Mouse (Mus musculus): ENCODE measurements around the gene Gm10471. TPM values are rescaled to one million over a fixed set of nuclear protein-coding genes. Genes with fewer than 3 reads are reported as not detected.
"Not testable (repeated sequence)": the region's sequence is repeated elsewhere in the genome, so short reads cannot be mapped to it uniquely, and the experiment has no call there.

Gm10471 gene
- not detected for total RNA-seq (2021)
- long read RNA-seq, result 0 reads

GRCm38 (mm10) chr5:26089191-26089590 is at the start of gene Gm10471:
TSS of gene Gm10471 (minus strand) at chr5:26089291.
- DNase-seq (ENCODE audit: low spot score in 2 of 2), result not testable (repeated sequence)

- DNase-seq (ENCODE audit: low spot score in 2 of 2), result not testable (repeated sequence)
Measured at GRCm38 (mm10) chr5:26121321-26121720, 32.2 kb upstream of the Gm10471 start, which contains the start of gene Gm10220. TSS of gene Gm10220 (minus strand) at chr5:26121421.

- not testable (repeated sequence) for DNase-seq (ENCODE audit: low spot score in 2 of 2)
Measured at GRCm38 (mm10) chr5:26105262-26105661, 16.2 kb upstream of the Gm10471 start, which contains the start of gene 5031410I06Rik. TSS of gene 5031410I06Rik (minus strand) at chr5:26105362.

GRCm38 (mm10) chr5:26079023-26079422 is 10.1 kb downstream of the Gm10471 start:
- not testable (repeated sequence) for DNase-seq (ENCODE audit: low spot score in 2 of 2)

GRCm38 (mm10) chr5:26070716-26071115 is 18.4 kb downstream of the Gm10471 start:
- DNase-seq (ENCODE audit: low spot score in 2 of 2), result no peak

- not testable (repeated sequence) for DNase-seq (ENCODE audit: low spot score in 2 of 2)
Measured at GRCm38 (mm10) chr5:26058481-26058880, 30.6 kb downstream of the Gm10471 start, which contains the start of gene Gm7347. TSS of gene Gm7347 (minus strand) at chr5:26058581.

GRCm38 (mm10) chr5:26039458-26039857 is 49.6 kb downstream of the Gm10471 start, which contains the start of gene Speer4a:
TSS of gene Speer4a (minus strand) at chr5:26039558.
- DNase-seq (ENCODE audit: low spot score in 2 of 2), result not testable (repeated sequence)

Other genes starting within 250 kb of the Gm10471 start
- not detected for gene Gm21663, start 146.9 kb downstream of the Gm10471 start, total RNA-seq (2021)
- not detected for gene Gm21671, start 134.9 kb downstream of the Gm10471 start, total RNA-seq (2021)
- gene Gm21680, start 116.6 kb downstream of the Gm10471 start, total RNA-seq (2021), result not detected
- not detected for gene Gm21698, start 100.6 kb downstream of the Gm10471 start, total RNA-seq (2021)
- gene Gm1979, start 84.5 kb downstream of the Gm10471 start, total RNA-seq (2021), result under 1 TPM in 1 of 2 experiments, not detected in 1; 0.22 TPM
- not detected for gene Gm5862, start 66.4 kb downstream of the Gm10471 start, total RNA-seq (2021)
- gene Speer4a, start 49.7 kb downstream of the Gm10471 start, total RNA-seq (2021), result not detected
- not detected for gene Gm7347, start 30.7 kb downstream of the Gm10471 start, total RNA-seq (2021)
- not detected for gene 5031410I06Rik, start 16.1 kb upstream of the Gm10471 start, total RNA-seq (2021)
- gene Gm10220, start 32.1 kb upstream of the Gm10471 start, total RNA-seq (2021), result not detected
- gene Gm7361, start 168.4 kb upstream of the Gm10471 start, total RNA-seq (2021), result under 1 TPM; 0.28 to 0.37 TPM

Data from layer of hippocampus, adult 18-20 months (tissue).